Mouse (Mus musculus) stomach, postnatal 0 days (tissue): ENCODE measurements around the gene Eif4ebp2. TPM values are rescaled to one million over a fixed set of nuclear protein-coding genes. Genes with fewer than 3 reads are reported as not detected.

ENCODE experiments used
- ATAC-seq: fragments of 200-750 bp; cut with Nextera tagmentation; 2 replicates; pipeline ENCODE4 v1.8.0; 2017; ENCODE audit not compliant: low FRiP score, low TSS enrichment
- DNase-seq: peaks from one replicate; pipeline ENCODE4 v3.0.0-alpha.2; 2016; ENCODE audit warnings: low spot score
- H3K27ac ChIP-seq: fragments of 300-500 bp; sonication (generic); replicated peaks from 2 replicates; pipeline ENCODE4 v1.5.1; 2014; ENCODE audit warnings: mild to moderate bottlenecking, control low read depth
- H3K27me3 ChIP-seq: fragments of 300-500 bp; sonication (generic); 2 replicates; pipeline ENCODE4 v1.6.1; 2014; ENCODE audit warnings: low read length; ENCODE audit not compliant: control insufficient read depth, insufficient read depth
- H3K36me3 ChIP-seq: fragments of 300-500 bp; sonication (generic); 2 replicates; pipeline ENCODE4 v1.6.1; 2014; ENCODE audit warnings: low read length, mixed read lengths; ENCODE audit not compliant: control insufficient read depth, insufficient read depth
- H3K4me1 ChIP-seq: fragments of 300-500 bp; sonication (generic); replicated peaks from 2 replicates; pipeline ENCODE4 v1.6.1; 2014; ENCODE audit warnings: antibody characterized with exemption; ENCODE audit not compliant: control insufficient read depth, insufficient read depth
- H3K4me2 ChIP-seq: fragments of 300-500 bp; sonication (generic); replicated peaks from 2 replicates; pipeline ENCODE4 v1.6.1; 2014; ENCODE audit warnings: low read depth, mild to moderate bottlenecking, control low read depth, moderate library complexity
- H3K4me3 ChIP-seq: fragments of 300-500 bp; sonication (generic); 2 replicates; pipeline ENCODE4 v1.5.1; 2014; ENCODE audit warnings: low read depth, low read length, control low read depth
- H3K9ac ChIP-seq: fragments of 300-500 bp; sonication (generic); 2 replicates; pipeline ENCODE4 v1.6.1; 2014; ENCODE audit warnings: mild to moderate bottlenecking, low read length, control low read depth, mixed read lengths
- H3K9me3 ChIP-seq: fragments of 300-500 bp; sonication (generic); 2 replicates; pipeline ENCODE4 v1.6.1; 2016; ENCODE audit warnings: low read length; ENCODE audit not compliant: control insufficient read depth
- CTCF ChIP-seq: IDR thresholded peaks from 2 replicates; pipeline ENCODE4 v1.5.1; 2016; ENCODE audit warnings: antibody characterized with exemption, low read depth, mild to moderate bottlenecking, moderate library complexity
- EP300 ChIP-seq: optimal IDR thresholded peaks from 2 replicates; pipeline ENCODE3; 2016; ENCODE audit warnings: antibody characterized with exemption
- WGBS: fragments of 180-500 bp; shearing (Covaris S2); extraction: QIAGEN DNeasy Blood & Tissue Kit; methylation state at CpG from one replicate; pipeline ENCODE4 v1.1.7; 2014; 5-methylcytosine and 5-hydroxymethylcytosine counted together
- polyA plus RNA-seq: library from polyadenylated mRNA; unstranded; fragments of >200 nt; fragmentation: Nextera tagmentation; extraction: Ambion mirVana; gene quantifications from 2 replicates; pipeline ENCODE4 v1.2.1, GENCODE M21; 2015

The Eif4ebp2 gene
- polyA plus RNA-seq, 1 experiment from 2014 or later, result 47.7 TPM

DNA sequence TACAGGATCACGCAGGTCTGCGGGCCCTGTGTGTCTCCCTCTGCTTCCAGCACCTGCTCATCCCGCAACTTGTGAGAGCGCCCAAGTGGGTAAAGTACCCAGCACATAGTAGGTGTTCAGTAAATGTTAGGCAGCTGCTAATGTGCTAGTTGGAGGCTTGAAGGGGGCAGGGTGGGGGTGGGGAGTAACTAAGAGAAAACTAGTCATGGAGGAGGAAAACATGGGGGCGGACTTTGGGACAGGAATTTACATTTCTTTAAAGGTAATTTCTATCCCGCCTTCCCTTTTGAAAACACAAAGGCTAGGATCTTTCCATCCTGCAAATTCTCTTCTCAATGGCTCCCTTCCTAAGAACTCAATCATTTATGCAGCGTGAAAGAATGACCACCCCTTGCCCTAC, 35.9 kb downstream of the Eif4ebp2 start:
- DNase-seq (no peak), ATAC-seq (no peak)
- H3K27ac ChIP-seq, result no peak overlapping the region
- H3K4me2 ChIP-seq, result no peak overlapping the region
- H3K4me3 ChIP-seq, result no peak overlapping the region
- 50% methylated on average over 7 of the region's 7 CpGs for WGBS
- peaks cover 6% of the 10 kb centered on the region; the same call in 1 of the 2 replicates for H3K27me3 ChIP-seq
- no peak for TF ChIP-seq CTCF
- TF ChIP-seq EP300, result no peak
- no peaks in the 10 kb centered on the region for H3K9me3 ChIP-seq
- no peaks in the 10 kb centered on the region for H3K36me3 ChIP-seq
- 0 out of 2 replicates have a peak, but pooled peaks cover 2% of the 10 kb centered on the region for H3K4me1 ChIP-seq
- H3K9ac ChIP-seq, result no peak overlapping the region

- TF ChIP-seq CTCF (no peak), EP300 (no peak)
- 0 out of 2 replicates have a peak, but pooled peaks cover 2% of the 10 kb centered on the region for H3K4me1 ChIP-seq
- no peak overlapping the region for H3K4me3 ChIP-seq
- ATAC-seq (no peak), DNase-seq (no peak)
- no peak overlapping the region for H3K9ac ChIP-seq
- H3K36me3 ChIP-seq, result no peaks in the 10 kb centered on the region
- 30% methylated on average over 8 of the region's 8 CpGs for WGBS
- no peak overlapping the region for H3K4me2 ChIP-seq
- no peaks in the 10 kb centered on the region for H3K9me3 ChIP-seq
- peaks cover 6% of the 10 kb centered on the region; the same call in 1 of the 2 replicates for H3K27me3 ChIP-seq
- H3K27ac ChIP-seq, result no peak overlapping the region
Observed at GRCm38 (mm10) chr10:61415890-61416289, 36.6 kb downstream of the Eif4ebp2 start.

GRCm38 (mm10) chr10:61415240-61415639, 37.2 kb downstream of the Eif4ebp2 start:
- H3K36me3 ChIP-seq, result no peaks in the 10 kb centered on the region
- H3K27me3 ChIP-seq, result peaks cover 6% of the 10 kb centered on the region; the same call in 1 of the 2 replicates
- H3K9ac ChIP-seq, result no peak overlapping the region
- no peak overlapping the region for H3K4me3 ChIP-seq
- DNase-seq (no peak), ATAC-seq (no peak)
- no peak overlapping the region for H3K27ac ChIP-seq
- no peaks in the 10 kb centered on the region for H3K9me3 ChIP-seq
- TF ChIP-seq CTCF, result peak; percentile 20; the same call in 1 of the 2 replicates
- TF ChIP-seq EP300, result no peak
- H3K4me1 ChIP-seq, result 0 out of 2 replicates have a peak, but pooled peaks cover 2% of the 10 kb centered on the region
- 63% methylated on average over 3 of the region's 3 CpGs for WGBS
- no peak overlapping the region for H3K4me2 ChIP-seq

GRCm38 (mm10) chr10:61412910-61413625, 39.4 kb downstream of the Eif4ebp2 start:
- Histone ChIP-seq H3K4me1 (0 out of 2 replicates have a peak, but pooled peaks cover under 1% of the 10 kb centered on the region), H3K27me3 (no peaks in the 10 kb centered on the region), H3K36me3 (no peaks in the 10 kb centered on the region), H3K4me2 (no peak overlapping the region), H3K9me3 (no peaks in the 10 kb centered on the region), H3K4me3 (no peak overlapping the region), H3K27ac (no peak overlapping the region), H3K9ac (no peak overlapping the region)
- no peak for DNase-seq
- 27% methylated on average over 21 of the region's 21 CpGs for WGBS
- ATAC-seq, result no peak
- no peak for TF ChIP-seq EP300
- no peak for TF ChIP-seq CTCF

DNA sequence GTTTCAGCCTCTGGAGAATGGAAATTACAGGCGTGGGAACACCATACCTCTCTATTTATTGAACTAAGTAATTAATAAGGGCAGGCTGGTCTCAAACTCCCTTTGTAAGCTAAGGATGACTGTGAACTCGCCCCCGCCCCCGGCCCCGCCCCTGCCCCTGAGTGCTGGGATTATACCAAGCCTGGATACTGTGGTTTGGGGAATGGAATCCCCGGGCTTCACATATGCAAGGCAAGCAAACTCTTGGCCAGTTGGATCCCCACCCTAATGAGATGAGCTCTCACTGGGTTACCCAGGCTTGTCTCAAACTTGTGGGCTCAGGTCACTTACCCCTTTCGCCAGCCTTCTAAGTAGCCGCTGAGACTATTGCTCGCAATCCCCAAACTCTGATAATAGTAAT, 42.3 kb downstream of the Eif4ebp2 start:
- Histone ChIP-seq H3K4me1 (no peaks in the 10 kb centered on the region), H3K4me3 (no peak overlapping the region), H3K36me3 (no peaks in the 10 kb centered on the region), H3K9me3 (no peaks in the 10 kb centered on the region), H3K27me3 (no peaks in the 10 kb centered on the region), H3K27ac (no peak overlapping the region), H3K9ac (no peak overlapping the region), H3K4me2 (no peak overlapping the region)
- ATAC-seq (no peak), DNase-seq (no peak)
- 32% methylated on average over 9 of the region's 9 CpGs for WGBS
- TF ChIP-seq EP300 (no peak), CTCF (no peak)

- H3K27me3 ChIP-seq, result no peaks in the 10 kb centered on the region
- WGBS, result 10% methylated on average over 4 of the region's 4 CpGs
Observed at GRCm38 (mm10) chr10:61409776-61410175, 42.7 kb downstream of the Eif4ebp2 start.

More at GRCm38 (mm10) chr10:61409776-61410175, 42.7 kb downstream of the Eif4ebp2 start:
- no peaks in the 10 kb centered on the region for H3K4me1 ChIP-seq
- ATAC-seq, result no peak
- H3K4me2 ChIP-seq, result no peak overlapping the region
- TF ChIP-seq EP300, result no peak
- no peak for TF ChIP-seq CTCF
- no peak overlapping the region for H3K4me3 ChIP-seq
- no peaks in the 10 kb centered on the region for H3K36me3 ChIP-seq
- no peak for DNase-seq
- no peaks in the 10 kb centered on the region for H3K9me3 ChIP-seq
- no peak overlapping the region for H3K27ac ChIP-seq
- H3K9ac ChIP-seq, result no peak overlapping the region
